Mouse (Mus musculus) intestine, postnatal 0 days (tissue): ENCODE measurements at regions not wholly inside any gene's neighbourhood (a gene's known extent, or its start where the extent isn't known, plus 50 kb on each side); places are given as distances from the start of the nearest gene placed in this dataset.
A peak's percentile ranks its signal among the peaks of the same experiment; 100 is the strongest.

Experiments used
- ATAC-seq: fragments of 200-750 bp; cut with Nextera tagmentation; 2 replicates; pipeline ENCODE4 v1.8.0; 2017; ENCODE audit warnings: mild to moderate bottlenecking, moderate TSS enrichment, moderate library complexity
- H3K27ac ChIP-seq: fragments of 300-500 bp; sonication (generic); 2 replicates; pipeline ENCODE4 v1.5.1; 2014; ENCODE audit warnings: mild to moderate bottlenecking, low read depth, low read length, moderate library complexity
- H3K27me3 ChIP-seq: fragments of 300-500 bp; sonication (generic); replicated peaks from 2 replicates; pipeline ENCODE4 v1.6.1; 2014; ENCODE audit warnings: low read length, mixed read lengths; ENCODE audit not compliant: control insufficient read depth, insufficient read depth
- H3K36me3 ChIP-seq: fragments of 300-500 bp; sonication (generic); 2 replicates; pipeline ENCODE4 v1.6.1; 2014; ENCODE audit warnings: mild to moderate bottlenecking, moderate library complexity; ENCODE audit not compliant: control insufficient read depth, insufficient read depth
- H3K4me1 ChIP-seq: fragments of 300-500 bp; sonication (generic); replicated peaks from 2 replicates; pipeline ENCODE4 v1.6.1; 2014; ENCODE audit warnings: antibody characterized with exemption, low read length, mixed read lengths; ENCODE audit not compliant: control insufficient read depth, insufficient read depth
- H3K4me2 ChIP-seq: fragments of 300-500 bp; sonication (generic); replicated peaks from 2 replicates; pipeline ENCODE4 v1.6.1; 2014; ENCODE audit warnings: low read depth, mild to moderate bottlenecking, moderate library complexity
- H3K4me3 ChIP-seq: fragments of 300-500 bp; sonication (generic); 2 replicates; pipeline ENCODE4 v1.5.1; 2014; ENCODE audit warnings: low read depth, low read length
- H3K9ac ChIP-seq: fragments of 300-500 bp; sonication (generic); 2 replicates; pipeline ENCODE4 v1.6.1; 2014; ENCODE audit warnings: mild to moderate bottlenecking, low read depth, low read length
- H3K9me3 ChIP-seq: fragments of 300-500 bp; sonication (generic); 2 replicates; pipeline ENCODE4 v1.6.1; 2016; ENCODE audit warnings: mixed run types; ENCODE audit not compliant: control insufficient read depth
- CTCF ChIP-seq: sonication (generic); IDR thresholded peaks from 2 replicates; pipeline ENCODE4 v1.5.1; 2016; ENCODE audit warnings: low read depth, mild to moderate bottlenecking, control low read depth, antibody characterized with exemption, moderate library complexity
- WGBS: fragments of 180-500 bp; shearing (Covaris S2); extraction: QIAGEN DNeasy Blood & Tissue Kit; methylation state at CpG from one replicate; pipeline ENCODE4 v1.1.7; 2014; 5-methylcytosine and 5-hydroxymethylcytosine counted together

DNA sequence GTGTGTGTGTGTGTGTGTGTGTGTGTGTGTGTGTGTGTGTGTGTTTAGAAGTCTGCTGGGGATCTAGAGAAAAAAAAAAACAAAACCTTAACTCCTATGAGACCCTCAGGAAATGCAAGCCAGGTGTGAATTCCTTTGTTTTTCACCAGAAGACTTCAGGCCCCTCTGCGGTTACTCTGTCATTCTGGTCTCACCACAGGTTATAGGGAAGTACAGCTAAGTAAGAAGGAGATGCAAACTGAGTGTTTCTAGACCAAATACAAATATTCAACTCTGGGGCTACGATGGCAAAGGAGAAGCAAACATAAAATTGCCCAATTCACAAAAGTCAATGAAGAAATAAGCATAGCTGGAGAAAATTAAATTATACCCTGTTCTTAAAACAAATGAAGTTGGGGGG, 54.9 kb upstream of the Basp1 start:
- whole genome bisulfite sequencing, result 74% methylated on average over 2 of the region's 2 CpGs
- H3K9ac ChIP-seq, result no peak overlapping the region

GRCm38 (mm10) chr15:25469185-25469845, 55.8 kb upstream of the Basp1 start:
- TF ChIP-seq CTCF, result 0 out of 2 replicates have a peak, but pooled peaks have one; percentile 2
- Histone ChIP-seq H3K4me1 (no peaks in the 10 kb centered on the region), H3K9me3 (no peaks in the 10 kb centered on the region), H3K27me3 (no peaks in the 10 kb centered on the region), H3K4me2 (no peak overlapping the region), H3K9ac (no peak overlapping the region), H3K36me3 (no peaks in the 10 kb centered on the region), H3K27ac (no peak overlapping the region), H3K4me3 (no peak overlapping the region)
- WGBS, result 59% methylated on average over 16 of the region's 16 CpGs
- no peak for ATAC-seq

More for the DNA sequence above, 54.9 kb upstream of the Basp1 start:
- H3K4me2 ChIP-seq, result no peak overlapping the region
- H3K9me3 ChIP-seq, result no peaks in the 10 kb centered on the region
- no peaks in the 10 kb centered on the region for H3K36me3 ChIP-seq
- no peak for TF ChIP-seq CTCF
- H3K27me3 ChIP-seq, result no peaks in the 10 kb centered on the region
- H3K4me1 ChIP-seq, result no peaks in the 10 kb centered on the region
- no peak overlapping the region for H3K27ac ChIP-seq
- no peak overlapping the region for H3K4me3 ChIP-seq
- no peak for ATAC-seq

DNA sequence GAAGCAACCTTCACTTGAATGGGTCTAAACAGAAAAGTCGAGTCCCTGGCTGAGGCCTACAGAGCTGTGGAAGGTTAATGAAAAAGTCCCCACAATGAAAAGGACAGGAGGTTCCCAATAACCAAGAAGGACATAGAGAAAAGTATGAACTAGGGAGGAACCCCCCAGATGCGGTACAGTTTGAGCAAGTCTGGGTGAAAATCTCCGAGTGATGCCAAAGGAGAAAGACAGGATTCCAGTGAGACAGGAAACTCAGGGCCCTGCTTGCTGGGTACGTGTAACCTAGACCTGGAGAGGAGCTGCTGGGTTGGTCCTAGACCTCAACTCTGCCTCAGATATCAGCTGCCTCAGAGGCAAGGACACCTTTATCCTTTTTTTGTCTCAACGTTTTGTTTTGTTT, 57.8 kb upstream of the Basp1 start:
- Histone ChIP-seq H3K9ac (no peak overlapping the region), H3K36me3 (no peaks in the 10 kb centered on the region), H3K4me1 (no peaks in the 10 kb centered on the region), H3K4me3 (no peak overlapping the region), H3K27me3 (no peaks in the 10 kb centered on the region), H3K4me2 (no peak overlapping the region), H3K9me3 (no peaks in the 10 kb centered on the region), H3K27ac (no peak overlapping the region)
- no peak for TF ChIP-seq CTCF
- 79% methylated on average over 5 of the region's 5 CpGs for WGBS
- ATAC-seq, result no peak

DNA sequence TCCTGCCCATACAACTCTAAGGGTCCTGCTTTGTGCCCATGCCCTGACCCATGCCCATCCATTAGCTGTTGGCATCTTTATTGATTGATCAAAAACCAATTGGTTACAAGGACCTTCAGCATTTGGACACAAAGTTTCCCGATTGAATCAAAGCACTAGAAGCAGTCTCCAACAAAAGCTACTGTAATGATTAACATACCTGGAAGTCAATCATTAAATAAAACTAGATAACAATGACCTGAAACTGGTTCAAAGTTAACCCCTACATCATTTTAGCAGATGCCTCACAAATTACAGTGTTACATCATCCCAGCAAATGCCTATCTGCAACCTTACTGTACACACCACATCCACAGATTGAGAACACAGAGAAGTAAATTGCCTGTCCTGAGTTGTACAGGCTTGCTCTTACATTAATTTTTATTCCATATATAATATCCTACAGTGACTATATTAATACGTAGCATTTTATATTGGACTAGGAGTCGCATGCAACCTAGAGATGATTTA, 59.7 kb upstream of the Basp1 start:
- Histone ChIP-seq H3K27me3 (no peaks in the 10 kb centered on the region), H3K4me3 (no peak overlapping the region), H3K4me2 (no peak overlapping the region), H3K36me3 (no peaks in the 10 kb centered on the region), H3K27ac (no peak overlapping the region), H3K9ac (no peak overlapping the region), H3K9me3 (no peaks in the 10 kb centered on the region), H3K4me1 (no peaks in the 10 kb centered on the region)
- no peak for TF ChIP-seq CTCF
- 75% methylated on average over 3 of the region's 3 CpGs for WGBS
- no peak for ATAC-seq

DNA sequence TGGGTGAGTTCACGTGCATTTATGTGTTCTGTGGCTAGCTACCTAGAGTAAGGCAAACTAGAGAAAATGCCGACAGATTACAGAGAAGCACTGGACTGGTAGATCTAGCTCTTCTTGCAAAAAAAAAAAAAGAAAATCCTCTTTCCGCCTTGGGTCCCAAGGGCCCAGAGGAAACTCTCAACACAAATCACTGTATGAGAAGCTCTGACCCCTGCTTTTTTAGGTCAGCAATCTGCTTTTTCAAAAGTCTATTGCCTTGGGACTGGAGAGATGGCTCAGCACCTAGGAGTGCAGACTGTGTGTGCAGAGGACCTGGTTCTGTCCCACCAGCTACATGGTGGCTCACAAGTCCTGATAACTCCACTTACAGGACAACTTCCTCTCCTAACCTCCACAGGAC, 60.5 kb upstream of the Basp1 start:
- H3K9me3 ChIP-seq, result no peaks in the 10 kb centered on the region
- TF ChIP-seq CTCF, result no peak
- no peak overlapping the region for H3K9ac ChIP-seq
- H3K4me2 ChIP-seq, result no peak overlapping the region
- no peaks in the 10 kb centered on the region for H3K27me3 ChIP-seq
- 83% methylated on average over 3 of the region's 3 CpGs for WGBS
- H3K4me3 ChIP-seq, result no peak overlapping the region
- H3K27ac ChIP-seq, result no peak overlapping the region
- ATAC-seq, result no peak
- no peaks in the 10 kb centered on the region for H3K36me3 ChIP-seq
- no peaks in the 10 kb centered on the region for H3K4me1 ChIP-seq

GRCm38 (mm10) chr15:25482586-25482985, 69.0 kb upstream of the Basp1 start:
- WGBS, result 69% methylated on average over 3 of the region's 3 CpGs
- H3K27me3 ChIP-seq, result no peaks in the 10 kb centered on the region
- H3K4me2 ChIP-seq, result no peak overlapping the region
- H3K36me3 ChIP-seq, result no peaks in the 10 kb centered on the region
- H3K4me3 ChIP-seq, result no peak overlapping the region
- no peak for ATAC-seq
- H3K4me1 ChIP-seq, result no peaks in the 10 kb centered on the region
- no peak overlapping the region for H3K9ac ChIP-seq
- no peak for TF ChIP-seq CTCF
- H3K9me3 ChIP-seq, result no peaks in the 10 kb centered on the region
- no peak overlapping the region for H3K27ac ChIP-seq

- Histone ChIP-seq H3K9me3 (no peaks in the 10 kb centered on the region), H3K4me1 (no peaks in the 10 kb centered on the region), H3K27me3 (no peaks in the 10 kb centered on the region), H3K9ac (no peak overlapping the region), H3K4me3 (no peak overlapping the region), H3K4me2 (no peak overlapping the region), H3K36me3 (no peaks in the 10 kb centered on the region), H3K27ac (no peak overlapping the region)
- no peak for TF ChIP-seq CTCF
- ATAC-seq, result no peak
- 66% methylated on average over 9 of the region's 9 CpGs for WGBS
Observed at GRCm38 (mm10) chr15:25485372-25485771, 71.8 kb upstream of the Basp1 start.
